Mouse (Mus musculus): ENCODE measurements around the gene Smyd5. TPM values are rescaled to one million over a fixed set of nuclear protein-coding genes. Genes with fewer than 3 reads are reported as not detected.
"Not testable (repeated sequence)": the region's sequence is repeated elsewhere in the genome, so short reads cannot be mapped to it uniquely, and the experiment has no call there.

Gene Smyd5
- polyA plus RNA-seq, 1 experiment from 2014 or later, result 10.9 TPM

DNA sequence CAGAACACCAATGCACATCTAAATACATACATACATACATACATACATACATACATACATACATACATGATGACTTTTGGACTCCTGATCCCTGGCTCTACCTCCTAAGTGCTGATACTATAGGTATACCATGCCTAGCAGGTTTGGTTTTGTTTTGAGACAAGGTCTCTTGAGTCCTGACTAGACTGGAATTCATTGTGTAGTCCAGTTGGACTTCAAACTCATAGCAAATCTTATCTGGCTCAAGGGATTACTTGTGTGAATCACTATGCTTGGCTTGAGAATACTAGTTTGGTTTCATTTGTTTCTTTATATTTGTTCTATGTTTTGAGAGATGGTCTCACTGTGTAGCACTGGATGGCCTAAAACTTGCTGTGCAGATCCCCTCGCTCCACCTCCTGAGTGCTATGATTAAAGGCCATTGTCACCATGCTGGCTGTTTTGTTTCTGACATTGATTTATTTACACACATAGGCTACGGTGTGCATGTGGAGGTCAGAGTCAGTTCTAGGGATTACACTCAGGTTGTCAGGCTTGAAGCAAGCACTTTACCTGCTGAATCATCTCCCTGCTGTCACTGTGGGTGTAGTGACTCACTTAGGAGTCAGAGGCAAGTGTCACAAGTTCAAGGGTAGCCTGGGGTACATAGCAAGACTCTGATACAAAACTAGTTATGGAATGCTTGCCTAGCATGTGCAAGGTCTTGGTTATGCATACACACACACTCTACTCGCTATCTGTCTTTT, 11.9 kb downstream of the Smyd5 start:
- no peaks in the 10 kb centered on the region for H3K9me3 ChIP-seq (ENCODE audit: control insufficient read depth)
- H3K36me3 ChIP-seq (ENCODE audit: control insufficient read depth, insufficient read depth), result peaks cover 54% of the 10 kb centered on the region
- no peak overlapping the region for H3K4me2 ChIP-seq (replicated peaks; ENCODE audit: low read depth)
- TF ChIP-seq CTCF (IDR thresholded peaks at IDR 0.05; ENCODE audit: low read depth), result no peak
- no peak overlapping the region for H3K4me3 ChIP-seq (ENCODE audit: low read depth, low read length)
- H3K27me3 ChIP-seq (replicated peaks; ENCODE audit: control insufficient read depth, insufficient read depth, low read length), result no peaks in the 10 kb centered on the region
- ATAC-seq, result peak; percentile 77
- H3K4me1 ChIP-seq (replicated peaks; ENCODE audit: control insufficient read depth, insufficient read depth, low read length), result no peaks in the 10 kb centered on the region
- WGBS, result 73% methylated on average over 3 of the region's 3 CpGs
- no peak overlapping the region for H3K9ac ChIP-seq (ENCODE audit: low read depth, low read length)
- peak overlapping the region; percentile 62 for H3K27ac ChIP-seq (ENCODE audit: low read depth, low read length)

DNA sequence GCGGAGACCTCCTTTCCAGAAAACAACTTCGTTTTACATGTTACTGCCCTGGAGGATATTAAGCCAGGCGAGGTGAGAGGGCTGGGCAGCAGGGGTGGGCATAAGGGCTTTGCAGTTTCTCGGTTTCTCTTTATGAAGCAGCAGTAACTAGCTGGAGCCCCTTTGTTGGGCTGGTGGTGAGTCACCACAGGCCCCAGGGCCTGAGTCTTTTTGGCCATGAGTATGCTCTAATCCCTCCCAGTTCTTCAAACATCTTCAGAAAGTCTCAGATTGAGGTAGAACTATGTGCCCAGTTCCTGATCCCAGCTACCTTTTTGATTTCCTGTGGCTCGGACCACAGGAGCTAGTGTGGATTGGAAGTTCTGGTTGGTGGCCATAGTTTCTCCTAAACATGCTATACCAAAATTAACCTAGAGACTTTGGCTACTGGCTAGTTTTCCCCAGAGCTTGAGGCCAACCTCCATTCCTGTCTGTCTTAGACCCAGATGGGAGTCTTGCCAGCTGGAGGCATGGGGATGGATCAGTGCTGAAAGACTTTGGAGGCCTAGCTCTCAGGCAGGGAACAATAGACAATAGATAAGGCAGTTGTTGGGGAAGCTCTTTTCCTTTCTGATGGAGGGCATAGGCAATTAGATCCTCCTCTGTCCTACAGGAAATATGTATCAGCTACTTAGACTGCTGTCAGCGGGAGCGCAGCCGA, 12.6 kb downstream of the Smyd5 start:
- no peak for TF ChIP-seq CTCF (IDR thresholded peaks at IDR 0.05; ENCODE audit: low read depth)
- peaks cover 47% of the 10 kb centered on the region for H3K36me3 ChIP-seq (ENCODE audit: control insufficient read depth, insufficient read depth)
- WGBS, result 88% methylated on average over 8 of the region's 8 CpGs

DNA sequence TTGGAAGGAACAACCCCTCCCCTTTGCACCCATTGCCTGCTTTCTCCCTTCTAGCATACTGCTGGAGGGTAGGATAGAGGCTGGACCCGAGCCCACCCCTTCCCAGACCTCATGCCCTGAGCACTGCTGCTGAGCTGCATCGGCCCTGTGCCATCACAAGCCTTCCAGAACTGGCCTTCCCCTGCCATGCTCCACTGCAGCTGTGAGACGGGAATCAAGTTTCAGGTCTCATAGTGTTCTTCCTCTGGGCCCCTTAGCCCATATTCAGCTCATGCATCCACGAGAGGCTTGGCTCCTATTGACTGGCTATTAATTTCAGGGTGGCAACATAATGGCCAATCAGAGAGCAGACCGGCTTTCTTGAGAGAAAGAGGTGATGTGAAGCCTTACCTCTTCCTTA, 13.5 kb downstream of the Smyd5 start:
- H3K27ac ChIP-seq (ENCODE audit: low read depth, low read length), result no peak overlapping the region
- H3K27me3 ChIP-seq (replicated peaks; ENCODE audit: control insufficient read depth, insufficient read depth, low read length), result no peaks in the 10 kb centered on the region
- H3K9ac ChIP-seq (ENCODE audit: low read depth, low read length), result no peak overlapping the region
- no peaks in the 10 kb centered on the region for H3K9me3 ChIP-seq (ENCODE audit: control insufficient read depth)
- no peaks in the 10 kb centered on the region for H3K4me1 ChIP-seq (replicated peaks; ENCODE audit: control insufficient read depth, insufficient read depth, low read length)
- no peak overlapping the region for H3K4me3 ChIP-seq (ENCODE audit: low read depth, low read length)
- ATAC-seq, result no peak
- 79% methylated on average over 5 of the region's 5 CpGs for WGBS
- H3K36me3 ChIP-seq (ENCODE audit: control insufficient read depth, insufficient read depth), result peaks cover 39% of the 10 kb centered on the region
- TF ChIP-seq CTCF (IDR thresholded peaks at IDR 0.05; ENCODE audit: low read depth), result no peak
- H3K4me2 ChIP-seq (replicated peaks; ENCODE audit: low read depth), result no peak overlapping the region

More for the DNA sequence above, 12.6 kb downstream of the Smyd5 start:
- no peak overlapping the region for H3K4me3 ChIP-seq (ENCODE audit: low read depth, low read length)
- no peaks in the 10 kb centered on the region for H3K9me3 ChIP-seq (ENCODE audit: control insufficient read depth)
- H3K27me3 ChIP-seq (replicated peaks; ENCODE audit: control insufficient read depth, insufficient read depth, low read length), result no peaks in the 10 kb centered on the region
- no peak overlapping the region for H3K4me2 ChIP-seq (replicated peaks; ENCODE audit: low read depth)
- peak overlapping the region; percentile 62 for H3K27ac ChIP-seq (ENCODE audit: low read depth, low read length)
- H3K9ac ChIP-seq (ENCODE audit: low read depth, low read length), result no peak overlapping the region
- H3K4me1 ChIP-seq (replicated peaks; ENCODE audit: control insufficient read depth, insufficient read depth, low read length), result no peaks in the 10 kb centered on the region
- no peak for ATAC-seq

DNA sequence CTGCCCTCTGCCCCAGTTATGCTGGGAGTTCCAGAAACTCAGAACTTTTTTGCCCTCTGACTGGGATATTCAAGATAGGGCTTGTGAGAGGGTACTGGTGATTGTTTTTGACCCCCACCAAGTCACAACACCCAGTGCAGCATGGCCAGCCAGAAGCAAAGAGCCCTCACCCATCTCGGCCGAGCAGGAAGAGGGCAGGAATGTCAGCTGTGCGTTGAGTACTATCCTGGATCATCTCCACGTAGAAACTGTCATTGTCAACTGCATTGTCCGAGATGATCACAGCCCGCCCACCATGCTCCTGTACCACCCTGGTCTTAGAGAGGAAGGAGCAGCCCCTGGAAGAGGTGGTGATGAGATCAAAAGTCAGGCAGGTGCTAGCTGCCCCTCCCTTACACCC, 15.6 kb downstream of the Smyd5 start:
- H3K4me2 ChIP-seq (replicated peaks; ENCODE audit: low read depth), result no peak overlapping the region
- H3K27me3 ChIP-seq (replicated peaks; ENCODE audit: control insufficient read depth, insufficient read depth, low read length), result no peaks in the 10 kb centered on the region
- no peak overlapping the region for H3K27ac ChIP-seq (ENCODE audit: low read depth, low read length)
- TF ChIP-seq CTCF (IDR thresholded peaks at IDR 0.05; ENCODE audit: low read depth), result no peak
- no peaks in the 10 kb centered on the region for H3K4me1 ChIP-seq (replicated peaks; ENCODE audit: control insufficient read depth, insufficient read depth, low read length)
- 85% methylated on average over 6 of the region's 6 CpGs for WGBS
- no peak for ATAC-seq
- peaks cover 27% of the 10 kb centered on the region for H3K36me3 ChIP-seq (ENCODE audit: control insufficient read depth, insufficient read depth)
- no peak overlapping the region for H3K9ac ChIP-seq (ENCODE audit: low read depth, low read length)
- H3K4me3 ChIP-seq (ENCODE audit: low read depth, low read length), result no peak overlapping the region
- H3K9me3 ChIP-seq (ENCODE audit: control insufficient read depth), result no peaks in the 10 kb centered on the region

DNA sequence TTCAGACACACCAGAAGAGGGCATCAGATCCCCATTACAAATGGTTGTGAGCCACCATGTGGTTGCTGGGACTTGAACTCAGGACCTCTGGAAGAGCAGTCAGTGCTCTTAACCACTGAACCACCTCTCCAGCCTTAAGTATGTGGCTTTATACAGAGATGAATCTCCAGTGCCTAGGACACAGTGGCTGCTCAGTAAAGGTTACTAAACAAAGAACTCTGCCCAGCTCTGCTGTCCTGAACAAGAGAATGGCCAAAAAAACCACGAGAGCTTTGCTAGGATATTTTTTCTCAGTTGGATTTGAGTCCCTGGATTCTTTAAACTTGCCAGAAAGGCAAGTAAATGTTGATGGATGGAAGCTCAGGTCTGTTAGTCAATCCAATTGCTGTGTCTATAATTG, 18.4 kb downstream of the Smyd5 start:
- not testable (repeated sequence) for H3K4me3 ChIP-seq (ENCODE audit: low read depth, low read length); ATAC-seq; H3K9ac ChIP-seq (ENCODE audit: low read depth, low read length); H3K27ac ChIP-seq (ENCODE audit: low read depth, low read length); H3K9me3 ChIP-seq (ENCODE audit: control insufficient read depth); H3K4me1 ChIP-seq (replicated peaks; ENCODE audit: control insufficient read depth, insufficient read depth, low read length); H3K27me3 ChIP-seq (replicated peaks; ENCODE audit: control insufficient read depth, insufficient read depth, low read length)
- Histone ChIP-seq H3K36me3 (ENCODE audit: control insufficient read depth, insufficient read depth) (peaks cover 15% of the 10 kb centered on the region), H3K4me2 (replicated peaks; ENCODE audit: low read depth) (peak overlapping the region; percentile 99)
- 63% methylated on average over 1 of the region's 1 CpGs for WGBS
- TF ChIP-seq CTCF (IDR thresholded peaks at IDR 0.05; ENCODE audit: low read depth), result peak; percentile 5; the same call in 1 of the 2 replicates

Data from intestine, postnatal 0 days (tissue).